Mouse (Mus musculus) C2C12 (cell line): Measurements from ENCODE around the gene Nup88. TPM values are rescaled to one million over a fixed set of nuclear protein-coding genes. Genes with fewer than 3 reads are reported as not detected.

Experiments used
- H3K27me3 ChIP-seq: one replicate; pipeline ENCODE4 v1.6.1; 2011; ENCODE audit not compliant: control insufficient read depth, insufficient read depth, insufficient read length
- H3K36me3 ChIP-seq: one replicate; pipeline ENCODE4 v1.6.1; 2011; ENCODE audit not compliant: control insufficient read depth, insufficient read depth
- H3K4me3 ChIP-seq: one replicate; pipeline ENCODE4 v1.5.1; 2011; ENCODE audit warnings: mild to moderate bottlenecking, control low read depth; ENCODE audit not compliant: poor library complexity, insufficient read depth, severe bottlenecking
- H3K79me2 ChIP-seq: one replicate; pipeline ENCODE4 v1.6.1; 2011; ENCODE audit not compliant: control insufficient read depth, insufficient read depth
- H3K79me3 ChIP-seq: one replicate; pipeline ENCODE4 v1.6.1; 2011; ENCODE audit warnings: low read depth, control low read depth
- H3ac ChIP-seq: one replicate; pipeline ENCODE3; 2011; ENCODE audit warnings: low read depth; ENCODE audit not compliant: control insufficient read depth, insufficient read length
- CEBPB ChIP-seq: IDR thresholded peaks from one replicate; pipeline ENCODE4 v1.6.1; 2011; ENCODE audit warnings: low read depth, mild to moderate bottlenecking, control low read depth, moderate library complexity
- CTCF ChIP-seq: IDR thresholded peaks from one replicate; pipeline ENCODE4 v1.5.1; 2011; ENCODE audit not compliant: control insufficient read depth, insufficient read depth, insufficient read length
- FOSL1 ChIP-seq: IDR thresholded peaks from one replicate; pipeline ENCODE4 v1.8.0; 2011; ENCODE audit warnings: mild to moderate bottlenecking, low read length; ENCODE audit not compliant: poor library complexity, insufficient read depth, severe bottlenecking
- MAX ChIP-seq: IDR thresholded peaks from one replicate; pipeline ENCODE4 v1.6.1; 2011; ENCODE audit warnings: mild to moderate bottlenecking, control low read depth
- MYOD1 ChIP-seq: IDR thresholded peaks from one replicate; pipeline ENCODE4 v1.6.1; 2011; ENCODE audit warnings: low read depth; ENCODE audit not compliant: control insufficient read depth, insufficient read length
- MYOG ChIP-seq: IDR thresholded peaks from one replicate; pipeline ENCODE4 v1.6.1; 2011; ENCODE audit not compliant: control insufficient read depth, insufficient read length; ENCODE audit errors: extremely low read depth
- USF1 ChIP-seq: IDR thresholded peaks from one replicate; pipeline ENCODE4 v1.6.1; 2011; ENCODE audit warnings: low read depth, mild to moderate bottlenecking, control low read depth, moderate library complexity
- polyA plus RNA-seq: library from polyadenylated mRNA; unstranded; fragments of >200 nt; fragmentation: generic; extraction: Trizol; gene quantifications from one replicate; pipeline ENCODE4 v1.2.1, GENCODE M21; 2012; ENCODE audit warnings: missing spikeins

Nup88 gene
- polyA plus RNA-seq, 1 experiment = 57.1 TPM

DNA sequence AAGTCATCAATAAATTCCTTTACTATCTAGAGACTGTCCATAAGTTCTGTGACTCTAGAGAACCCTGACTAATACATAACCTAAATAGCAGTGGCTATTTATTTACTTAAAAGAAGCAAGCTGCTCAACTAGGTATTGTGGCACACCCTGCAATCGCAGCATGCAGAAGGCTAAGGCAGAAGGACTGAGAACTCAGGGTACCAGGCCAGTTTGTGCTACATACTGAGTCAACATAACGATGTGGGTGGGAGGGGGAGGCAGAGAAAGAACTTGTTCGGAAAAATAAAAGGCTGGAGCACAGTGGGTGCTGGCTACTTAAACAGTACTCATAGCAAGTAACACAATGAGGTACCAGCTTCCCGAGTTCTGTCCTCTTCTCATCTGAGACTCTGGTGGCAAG lies 31.4 kb upstream of the Nup88 start:
- no peak for TF ChIP-seq USF1
- TF ChIP-seq MYOD1 = no peak
- no peak for TF ChIP-seq CTCF
- peaks cover 57% of the 10 kb centered on the region for H3K36me3 ChIP-seq
- peaks cover 57% of the 10 kb centered on the region for H3K79me2 ChIP-seq
- H3K27me3 ChIP-seq = no peaks in the 10 kb centered on the region
- no peak overlapping the region for H3ac ChIP-seq
- no peak overlapping the region for H3K4me3 ChIP-seq
- peaks cover 43% of the 10 kb centered on the region for H3K79me3 ChIP-seq

DNA sequence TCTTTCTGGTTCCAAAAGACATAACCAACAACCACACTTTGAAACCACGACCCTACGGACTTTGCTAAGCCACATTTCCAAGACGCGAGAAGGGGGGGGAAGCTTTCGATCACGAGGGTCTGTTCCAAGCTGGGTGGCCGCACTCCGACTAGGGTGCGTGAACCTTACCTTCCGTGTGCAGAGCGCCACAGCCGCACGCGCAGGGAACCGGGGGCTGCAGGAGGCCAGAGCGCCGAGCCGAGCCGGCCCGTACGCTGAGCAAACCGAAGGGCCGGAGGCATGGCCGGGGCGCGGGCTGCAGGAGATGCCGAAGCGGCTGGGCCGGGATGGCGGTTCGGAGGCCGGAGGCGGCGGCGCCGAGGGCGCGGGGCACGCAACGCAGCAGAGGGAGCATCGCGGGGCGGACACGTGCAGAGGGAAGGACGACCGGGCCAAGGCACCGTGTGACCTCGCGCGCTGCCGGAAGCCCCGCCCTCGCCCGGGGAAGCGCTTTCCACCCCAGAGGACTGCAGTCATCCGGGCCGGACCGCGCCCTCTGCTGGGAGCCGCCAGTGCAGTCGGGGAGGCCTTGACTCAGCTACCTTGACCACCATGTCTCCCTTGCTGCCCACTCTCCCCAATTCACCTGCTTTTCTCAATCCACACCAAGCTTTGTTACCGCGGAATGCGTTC lies 12.9 kb upstream of the Nup88 start, which contains the start of gene C1qbp:
C1qbp (minus strand) TSS at position 470 of the 672 bp plus-strand sequence.
- Histone ChIP-seq H3K36me3 (peaks cover 81% of the 10 kb centered on the region), H3K79me2 (peaks cover 49% of the 10 kb centered on the region), H3K27me3 (no peaks in the 10 kb centered on the region), H3K4me3 (peak within 1 kb of the TSS; percentile 90), H3ac (peak within 1 kb of the TSS; percentile 88), H3K79me3 (peaks cover 32% of the 10 kb centered on the region)
- peak; percentile 97 for TF ChIP-seq MAX
- TF ChIP-seq CTCF = peak; percentile 97
- TF ChIP-seq USF1 = peak; percentile 53
- no peak for TF ChIP-seq MYOG
- no peak for TF ChIP-seq FOSL1
- no peak for TF ChIP-seq CEBPB
- no peak for TF ChIP-seq MYOD1

DNA sequence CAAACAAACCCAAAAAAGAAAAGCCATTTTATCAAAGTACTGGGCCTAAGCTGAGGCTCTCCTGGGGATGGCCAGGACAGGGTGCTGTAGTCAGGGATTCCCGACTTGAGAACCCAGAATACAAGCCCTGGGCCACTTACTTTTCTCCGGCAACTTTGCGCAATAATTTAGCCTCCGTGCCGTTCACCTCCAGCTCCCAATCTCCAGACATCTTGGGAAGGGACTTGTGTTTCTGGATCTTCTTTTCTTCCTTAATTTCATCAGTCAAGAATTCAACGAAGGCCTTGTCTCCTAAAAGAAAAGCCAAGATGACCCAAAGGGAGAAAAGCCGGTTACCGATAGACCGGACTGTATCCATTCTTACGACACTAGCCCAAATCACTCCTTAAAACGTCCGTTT lies 12.3 kb upstream of the Nup88 start:
- Histone ChIP-seq H3K27me3 (no peaks in the 10 kb centered on the region), H3K79me3 (peaks cover 32% of the 10 kb centered on the region), H3K36me3 (peaks cover 81% of the 10 kb centered on the region), H3K79me2 (peaks cover 49% of the 10 kb centered on the region), H3ac (peak overlapping the region; percentile 71), H3K4me3 (peak overlapping the region; percentile 90)
- TF ChIP-seq CTCF = no peak
- TF ChIP-seq MAX = no peak
- no peak for TF ChIP-seq MYOD1
- no peak for TF ChIP-seq MYOG
- no peak for TF ChIP-seq FOSL1
- no peak for TF ChIP-seq USF1
- TF ChIP-seq CEBPB = peak; percentile 71

DNA sequence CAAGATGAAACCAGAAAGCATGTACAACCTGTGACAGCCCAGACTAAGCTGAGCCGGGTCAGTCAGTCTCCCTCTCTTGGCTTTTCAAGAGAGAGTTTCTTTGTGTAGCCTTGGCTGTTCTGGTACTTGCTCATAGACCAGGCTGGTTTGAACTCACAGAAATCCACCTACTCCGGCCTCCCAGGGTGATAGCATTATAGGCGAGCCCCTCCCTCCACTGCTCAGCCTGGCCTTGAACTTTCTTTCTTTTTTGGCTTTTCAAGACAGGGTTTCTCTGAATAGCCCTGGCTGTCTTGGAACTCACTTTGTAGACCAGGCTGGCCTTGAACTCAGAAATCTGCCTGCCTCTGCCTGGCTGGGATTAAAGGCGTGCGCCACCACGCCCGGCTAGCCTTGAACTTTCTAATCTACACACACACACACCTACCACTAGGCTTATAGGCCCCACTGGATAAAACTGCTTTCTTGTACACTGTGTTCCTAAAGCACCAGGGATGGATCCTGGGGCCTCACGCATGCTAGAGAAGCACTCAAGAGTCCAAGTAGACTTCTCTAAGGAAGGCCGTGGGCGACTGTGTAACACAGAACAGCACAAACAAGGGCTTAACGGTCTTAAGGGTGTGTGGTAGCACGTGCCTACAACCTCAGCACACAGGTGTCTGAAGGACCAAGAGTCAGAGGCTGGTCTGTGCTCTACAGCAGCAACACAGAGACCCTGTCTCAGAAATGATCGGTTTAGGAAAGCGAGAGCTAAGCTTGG lies 11.2 kb upstream of the Nup88 start:
- H3ac ChIP-seq = peak overlapping the region; percentile 71
- peak overlapping the region; percentile 90 for H3K4me3 ChIP-seq
- H3K36me3 ChIP-seq = peaks cover 81% of the 10 kb centered on the region
- no peaks in the 10 kb centered on the region for H3K27me3 ChIP-seq
- H3K79me2 ChIP-seq = peaks cover 49% of the 10 kb centered on the region
- peaks cover 32% of the 10 kb centered on the region for H3K79me3 ChIP-seq
- TF ChIP-seq CTCF (no peak), MYOD1 (no peak), MYOG (no peak), CEBPB (no peak), USF1 (no peak)

DNA sequence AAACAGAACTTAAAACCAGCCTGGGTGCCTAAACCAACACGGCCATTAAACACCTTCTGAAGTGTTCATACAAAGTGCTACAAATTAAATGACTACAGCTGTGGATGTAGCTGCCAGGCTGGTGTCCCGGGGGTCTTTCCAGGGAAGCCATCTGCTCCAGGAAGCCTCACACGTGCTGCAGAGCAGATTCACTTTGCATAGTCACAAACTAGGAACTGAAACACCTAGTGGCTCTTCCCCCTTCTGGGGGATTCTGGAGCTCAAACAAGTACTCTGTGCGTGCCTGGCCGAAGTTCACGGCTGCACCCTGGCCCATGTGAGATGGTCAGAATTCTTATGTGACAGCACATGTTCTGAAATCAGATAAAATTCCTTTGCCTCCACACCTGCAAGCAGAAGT lies 10.5 kb upstream of the Nup88 start:
- H3K79me2 ChIP-seq = peaks cover 49% of the 10 kb centered on the region
- H3K36me3 ChIP-seq = peaks cover 80% of the 10 kb centered on the region
- no peak overlapping the region for H3K4me3 ChIP-seq
- no peaks in the 10 kb centered on the region for H3K27me3 ChIP-seq
- H3ac ChIP-seq = no peak overlapping the region
- peaks cover 32% of the 10 kb centered on the region for H3K79me3 ChIP-seq
- TF ChIP-seq MYOD1 (no peak), MAX (no peak), USF1 (no peak), CTCF (no peak), FOSL1 (no peak), MYOG (no peak), CEBPB (no peak)

DNA sequence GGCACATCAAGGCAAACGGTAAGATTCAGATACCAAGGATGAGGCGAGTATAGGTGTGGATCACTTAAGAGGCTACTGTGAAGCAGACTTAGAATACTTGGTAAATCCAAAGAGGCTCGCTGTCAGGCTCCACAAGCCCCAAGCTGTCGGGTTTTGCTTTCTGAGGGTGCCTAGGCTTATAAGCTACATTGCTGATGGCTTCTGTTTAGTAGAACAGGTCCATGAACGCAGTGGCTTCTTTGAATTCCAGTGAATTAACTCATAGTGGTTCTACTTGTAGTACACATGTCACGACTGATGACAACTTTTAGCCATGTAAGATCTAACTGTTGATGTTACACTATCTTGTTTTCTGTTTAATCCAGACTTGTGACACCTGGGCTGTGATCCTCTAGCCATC lies 7.5 kb upstream of the Nup88 start:
- Histone ChIP-seq H3K79me3 (peaks cover 28% of the 10 kb centered on the region), H3K4me3 (no peak overlapping the region), H3ac (no peak overlapping the region), H3K36me3 (peaks cover 86% of the 10 kb centered on the region), H3K79me2 (peaks cover 38% of the 10 kb centered on the region), H3K27me3 (no peaks in the 10 kb centered on the region)
- TF ChIP-seq FOSL1 (no peak), MYOG (no peak), MAX (no peak), CEBPB (no peak), CTCF (no peak), MYOD1 (no peak), USF1 (no peak)
